Mouse (Mus musculus): ENCODE measurements around the gene Ppfibp1.

DNA sequence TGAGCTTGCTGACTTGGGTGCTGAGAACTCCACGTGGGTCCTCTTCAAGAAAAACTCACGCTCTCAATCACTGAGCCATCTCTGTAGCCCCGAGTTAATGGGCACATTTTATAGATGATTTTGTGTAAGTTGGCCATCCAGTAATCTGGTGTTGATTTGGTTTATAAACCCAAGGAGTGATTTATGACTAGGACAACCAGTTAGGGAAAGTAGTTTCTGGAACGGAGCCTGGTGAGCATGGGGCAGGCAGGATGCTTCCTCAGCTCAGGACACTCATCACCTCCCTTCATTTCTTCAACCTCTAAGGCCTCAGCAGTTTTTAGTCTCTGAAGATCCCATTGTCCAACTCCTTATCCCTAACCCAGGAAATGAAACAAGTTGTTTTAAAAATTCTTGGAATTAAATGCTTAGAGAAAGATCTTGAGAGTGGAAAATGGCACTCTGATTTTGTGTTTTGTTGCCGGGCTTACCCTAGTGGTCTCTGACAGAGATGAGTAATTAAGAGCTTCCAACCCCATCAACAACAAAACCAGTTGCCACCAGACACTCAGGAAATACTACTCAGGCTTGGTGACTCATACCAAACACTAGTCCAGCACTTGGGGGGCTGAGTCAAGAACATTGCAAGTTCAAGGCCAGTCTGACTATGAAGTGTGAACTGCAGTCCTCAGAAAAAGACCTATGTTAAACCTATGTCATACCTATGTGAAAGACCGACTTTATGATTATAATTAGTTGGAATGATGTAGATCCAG lies 75.3 kb downstream of the Ppfibp1 start:
- TF ChIP-seq CTCF (IDR thresholded peaks at IDR 0.05) = no peak
- no peak for TF ChIP-seq EP300 (IDR thresholded peaks at IDR 0.05)
